Mouse (Mus musculus) neural tube, embryonic 11.5 days (tissue): ENCODE measurements around the gene B3galt2. TPM values are rescaled to one million over a fixed set of nuclear protein-coding genes. Genes with fewer than 3 reads are reported as not detected.

ENCODE experiments used
- ATAC-seq: fragments of 200-750 bp; cut with Nextera tagmentation; 2 replicates; pipeline ENCODE4 v1.8.0; 2017; ENCODE audit warnings: moderate number of reproducible peaks, mild to moderate bottlenecking, moderate TSS enrichment, moderate library complexity; ENCODE audit not compliant: insufficient read depth, low FRiP score, low TSS enrichment
- DNase-seq: peaks from one replicate; pipeline ENCODE4 v3.0.0-alpha.2; 2015; ENCODE audit warnings: low spot score
- H3K27ac ChIP-seq: fragments of 300-500 bp; sonication (generic); 2 replicates; pipeline ENCODE4 v1.5.1; 2014; ENCODE audit warnings: low read depth, mild to moderate bottlenecking, low read length
- H3K27me3 ChIP-seq: fragments of 300-500 bp; sonication (generic); 2 replicates; pipeline ENCODE4 v1.6.1; 2014; ENCODE audit warnings: mild to moderate bottlenecking, low read length, mixed read lengths; ENCODE audit not compliant: control insufficient read depth, insufficient read depth
- H3K36me3 ChIP-seq: fragments of 300-500 bp; sonication (generic); 2 replicates; pipeline ENCODE4 v1.6.1; 2014; ENCODE audit warnings: mild to moderate bottlenecking, low read length, moderate library complexity, mixed read lengths; ENCODE audit not compliant: control insufficient read depth, insufficient read depth
- H3K4me1 ChIP-seq: fragments of 300-500 bp; sonication (generic); 2 replicates; pipeline ENCODE4 v1.6.1; 2014; ENCODE audit warnings: low read length, mixed read lengths; ENCODE audit not compliant: control insufficient read depth, insufficient read depth
- H3K4me2 ChIP-seq: fragments of 300-500 bp; sonication (generic); 2 replicates; pipeline ENCODE4 v1.6.1; 2014; ENCODE audit warnings: low read depth, mild to moderate bottlenecking, moderate library complexity
- H3K4me3 ChIP-seq: fragments of 300-500 bp; sonication (generic); 2 replicates; pipeline ENCODE4 v1.5.1; 2014; ENCODE audit warnings: low read depth, low read length
- H3K9ac ChIP-seq: fragments of 300-500 bp; sonication (generic); 2 replicates; pipeline ENCODE4 v1.6.1; 2014; ENCODE audit warnings: mild to moderate bottlenecking, low read length
- H3K9me3 ChIP-seq: fragments of 300-500 bp; sonication (generic); 2 replicates; pipeline ENCODE4 v1.6.1; 2016; ENCODE audit warnings: low read length; ENCODE audit not compliant: control insufficient read depth
- WGBS: fragments of 180-500 bp; shearing (Covaris S2); extraction: QIAGEN DNeasy Blood & Tissue Kit; methylation state at CpG from one replicate; pipeline ENCODE4 v1.1.7; 2014; 5-methylcytosine and 5-hydroxymethylcytosine counted together
- polyA plus RNA-seq: library from polyadenylated mRNA; unstranded; fragments of >200 nt; fragmentation: Nextera tagmentation; extraction: Ambion mirVana; gene quantifications from 2 replicates; pipeline ENCODE4 v1.2.1, GENCODE M21; 2014

B3galt2 gene
- polyA plus RNA-seq, 1 experiment from 2014 or later: 1.3 TPM

- H3K9ac ChIP-seq: no peak overlapping the region
- H3K4me3 ChIP-seq: no peak overlapping the region
- ATAC-seq: no peak
- peaks cover 5% of the 10 kb centered on the region for H3K36me3 ChIP-seq
- no peaks in the 10 kb centered on the region for H3K27me3 ChIP-seq
- WGBS: 98% methylated on average over 5 of the region's 5 CpGs
- no peak overlapping the region for H3K4me2 ChIP-seq
- H3K9me3 ChIP-seq: no peaks in the 10 kb centered on the region
- DNase-seq: no peak
- no peak overlapping the region for H3K27ac ChIP-seq
- no peaks in the 10 kb centered on the region for H3K4me1 ChIP-seq
These were observed 40.6 kb downstream of the B3galt2 start for GRCm38 (mm10) chr1:143681108-143681507.

DNA sequence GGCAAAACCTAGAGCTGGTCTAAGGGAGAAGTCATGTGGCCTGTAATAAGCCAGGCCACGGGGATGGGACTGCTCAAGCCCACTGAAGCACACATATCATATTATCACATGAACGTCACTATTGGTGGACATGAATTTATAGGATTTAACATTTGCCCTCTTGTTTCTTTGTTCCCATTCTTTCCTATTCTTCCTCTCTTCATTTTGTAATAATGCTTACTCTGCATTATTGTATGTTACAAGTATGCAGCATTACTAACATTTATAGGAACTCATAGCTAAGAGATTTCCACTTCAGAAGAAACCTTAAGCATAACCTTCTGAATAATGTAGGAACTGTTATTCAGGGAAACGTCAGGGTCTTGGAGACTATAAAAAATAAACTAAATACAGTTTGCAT lies 44.4 kb downstream of the B3galt2 start:
- Histone ChIP-seq H3K27ac (no peak overlapping the region), H3K36me3 (peaks cover 4% of the 10 kb centered on the region; the same call in 1 of the 2 replicates), H3K4me2 (no peak overlapping the region), H3K9me3 (no peaks in the 10 kb centered on the region), H3K9ac (no peak overlapping the region), H3K4me3 (no peak overlapping the region), H3K4me1 (no peaks in the 10 kb centered on the region), H3K27me3 (no peaks in the 10 kb centered on the region)
- WGBS: 88% methylated on average over 3 of the region's 3 CpGs
- ATAC-seq (no peak), DNase-seq (no peak)

DNA sequence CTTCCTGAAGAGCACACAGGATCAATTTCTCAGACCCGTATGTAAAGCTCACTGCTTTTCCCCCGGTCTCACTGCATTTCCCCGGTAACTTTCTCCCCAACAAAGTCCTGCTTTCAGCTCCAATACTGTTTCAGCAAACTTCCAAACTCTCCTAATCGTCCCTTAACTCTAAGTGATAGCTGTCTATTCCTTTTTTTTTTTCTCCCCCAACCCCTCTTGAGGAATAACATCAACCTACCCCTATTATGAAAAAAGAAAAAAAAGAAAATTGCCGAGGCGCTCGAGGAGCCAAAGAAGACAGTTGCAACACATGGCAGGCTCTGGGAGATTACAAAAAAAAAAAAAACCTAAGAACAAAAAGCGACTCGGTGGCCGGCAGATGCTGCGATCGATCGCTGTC lies 61.3 kb downstream of the B3galt2 start:
- no peaks in the 10 kb centered on the region for H3K9me3 ChIP-seq
- peak overlapping the region; percentile 67 for H3K4me2 ChIP-seq
- no peak for ATAC-seq
- no peaks in the 10 kb centered on the region for H3K27me3 ChIP-seq
- peaks cover 2% of the 10 kb centered on the region; the same call in 1 of the 2 replicates for H3K4me1 ChIP-seq
- peak overlapping the region; percentile 87 for H3K4me3 ChIP-seq
- H3K9ac ChIP-seq: peak overlapping the region; percentile 91
- peaks cover 3% of the 10 kb centered on the region for H3K36me3 ChIP-seq
- no peak for DNase-seq
- under 1% methylated on average over 13 of the region's 13 CpGs for WGBS
- no peak overlapping the region for H3K27ac ChIP-seq

DNA sequence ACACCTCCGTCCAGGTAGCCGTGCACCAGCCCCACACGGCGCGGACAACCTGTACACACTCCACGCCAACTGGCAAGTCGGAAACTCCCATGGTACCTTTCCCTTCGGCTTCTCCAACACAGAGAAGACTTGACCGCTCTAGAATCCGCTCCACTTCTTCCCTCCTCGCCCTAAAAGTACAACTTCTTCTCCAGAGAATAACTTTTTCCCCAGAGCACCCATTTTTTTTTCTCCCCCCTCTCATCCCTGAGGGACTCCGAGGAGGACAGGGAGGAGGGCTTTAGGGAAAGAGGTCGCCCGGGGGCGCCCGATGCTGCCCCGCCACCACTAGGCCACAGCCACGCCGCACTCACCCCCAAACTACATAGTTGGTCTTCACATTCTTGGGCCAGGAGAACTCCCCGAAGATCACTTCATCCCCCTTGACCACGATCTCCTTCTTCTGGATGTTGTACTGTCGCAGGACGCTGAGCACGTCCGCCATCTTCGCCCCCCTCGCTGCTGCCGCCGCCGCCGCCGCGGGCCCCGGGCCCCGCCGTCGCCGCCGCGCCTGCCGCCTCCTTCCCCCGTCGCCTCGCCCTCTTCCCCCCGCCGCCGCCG lies 61.8 kb downstream of the B3galt2 start:
- H3K27me3 ChIP-seq: no peaks in the 10 kb centered on the region
- peak overlapping the region; percentile 91 for H3K9ac ChIP-seq
- H3K4me2 ChIP-seq: peak overlapping the region; percentile 67
- H3K4me3 ChIP-seq: peak overlapping the region; percentile 87
- WGBS: under 1% methylated on average over 33 of the region's 48 CpGs
- no peaks in the 10 kb centered on the region for H3K9me3 ChIP-seq
- peak; percentile 49 for DNase-seq
- peak; percentile 73 for ATAC-seq
- peaks cover 3% of the 10 kb centered on the region for H3K36me3 ChIP-seq
- peaks cover 2% of the 10 kb centered on the region; the same call in 1 of the 2 replicates for H3K4me1 ChIP-seq
- H3K27ac ChIP-seq: peak overlapping the region; percentile 88

- H3K9me3 ChIP-seq: no peaks in the 10 kb centered on the region
- peak within 1 kb of the TSS; percentile 87 for H3K4me3 ChIP-seq
- DNase-seq (peak; percentile 93), ATAC-seq (peak; percentile 99)
- no peaks in the 10 kb centered on the region for H3K27me3 ChIP-seq
- H3K4me1 ChIP-seq: peaks cover 2% of the 10 kb centered on the region; the same call in 1 of the 2 replicates
- H3K4me2 ChIP-seq: peak within 1 kb of the TSS; percentile 67
- peak within 1 kb of the TSS; percentile 91 for H3K9ac ChIP-seq
- WGBS: under 1% methylated on average over 53 of the region's 74 CpGs
- peak within 1 kb of the TSS; percentile 88 for H3K27ac ChIP-seq
- H3K36me3 ChIP-seq: peaks cover 3% of the 10 kb centered on the region
These were observed 62.3 kb downstream of the B3galt2 start, which contains the start of gene Cdc73 for GRCm38 (mm10) chr1:143702741-143703262. TSS of gene Cdc73 (minus strand) at chr1:143702893.

Other genes starting within 250 kb of the B3galt2 start
- 23.2 and 23.3 TPM in 2 replicates for gene Cdc73, start 62.2 kb downstream of the B3galt2 start, polyA plus RNA-seq
- gene Glrx2, start 75.7 kb downstream of the B3galt2 start, polyA plus RNA-seq: 68.0 and 73.6 TPM in 2 replicates
- 33.3 and 37.6 TPM in 2 replicates for gene Trove2, start 136.4 kb downstream of the B3galt2 start, polyA plus RNA-seq
- 74.4 and 77.7 TPM in 2 replicates for gene Uchl5, start 136.6 kb downstream of the B3galt2 start, polyA plus RNA-seq